Mouse (Mus musculus) lung, adult 2 months (tissue): ENCODE measurements around the gene Icam2. TPM values are rescaled to one million over a fixed set of nuclear protein-coding genes. Genes with fewer than 3 reads are reported as not detected.
A peak's percentile ranks its signal among the peaks of the same experiment; 100 is the strongest.

Source experiments
- DNase-seq: peaks from one replicate; pipeline ENCODE4 v3.0.0; 2022
- H3K4me1 ChIP-seq: fragments of 200-500 bp; 2 replicates; pipeline ENCODE4 v1.6.1; 2011; ENCODE audit warnings: low read length; ENCODE audit not compliant: control insufficient read depth, insufficient read depth
- H3K4me3 ChIP-seq: fragments of 200-500 bp; replicated peaks from 2 replicates; pipeline ENCODE3; 2011; ENCODE audit warnings: low read depth, mild to moderate bottlenecking, control low read depth, low read length; ENCODE audit errors: extremely low read depth
- CTCF ChIP-seq: fragments of 200-500 bp; IDR thresholded peaks from 2 replicates; pipeline ENCODE4 v1.5.1; 2011; ENCODE audit warnings: mild to moderate bottlenecking, low read length, control low read depth; ENCODE audit not compliant: insufficient read depth
- POLR2A ChIP-seq: fragments of 200-500 bp; IDR thresholded peaks from 2 replicates; pipeline ENCODE4 v1.6.1; 2011; ENCODE audit warnings: low read depth, mild to moderate bottlenecking, control low read depth, low read length, borderline replicate concordance; ENCODE audit errors: extremely low read depth
- WGBS: fragments of 180-500 bp; shearing (Covaris S2); methylation state at CpG from one replicate; pipeline ENCODE4 v1.1.7; 2018; 5-methylcytosine and 5-hydroxymethylcytosine counted together
- polyA plus RNA-seq: library from polyadenylated mRNA; depleted of rRNA; stranded (reverse); fragments of >200 nt; gene quantifications from 2 replicates; pipeline ENCODE4 v1.2.3, GENCODE M21; 2012

Gene Icam2
- polyA plus RNA-seq, 1 experiment, result 318 TPM

DNA sequence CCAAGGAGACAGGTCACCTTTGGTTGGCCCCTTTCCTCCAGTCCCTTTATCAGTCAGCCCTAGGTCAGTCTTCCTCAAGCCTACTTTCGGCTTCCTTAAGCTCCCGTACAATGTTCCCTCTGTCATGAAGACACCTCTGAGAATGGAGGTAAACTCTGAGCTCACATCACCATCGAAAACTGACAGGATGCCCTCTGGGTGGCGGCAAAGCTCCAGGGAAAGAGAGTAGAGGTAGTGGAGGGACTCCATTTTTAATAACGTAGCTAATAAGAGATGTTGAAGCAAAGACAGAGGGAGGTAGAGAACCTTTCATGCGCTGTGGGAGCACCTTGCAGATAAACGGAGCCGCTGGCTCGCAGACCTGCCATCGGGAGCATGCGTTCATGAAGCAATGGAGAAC is 6.9 kb downstream of the Icam2 start:
- peaks cover 6% of the 10 kb centered on the region for H3K4me1 ChIP-seq
- DNase-seq, result no peak
- 49% methylated on average over 11 of the region's 11 CpGs for WGBS
- TF ChIP-seq POLR2A (no peak), CTCF (peak; percentile 43; the same call in 1 of the 2 replicates)
- peak overlapping the region; percentile 77 for H3K4me3 ChIP-seq

DNA sequence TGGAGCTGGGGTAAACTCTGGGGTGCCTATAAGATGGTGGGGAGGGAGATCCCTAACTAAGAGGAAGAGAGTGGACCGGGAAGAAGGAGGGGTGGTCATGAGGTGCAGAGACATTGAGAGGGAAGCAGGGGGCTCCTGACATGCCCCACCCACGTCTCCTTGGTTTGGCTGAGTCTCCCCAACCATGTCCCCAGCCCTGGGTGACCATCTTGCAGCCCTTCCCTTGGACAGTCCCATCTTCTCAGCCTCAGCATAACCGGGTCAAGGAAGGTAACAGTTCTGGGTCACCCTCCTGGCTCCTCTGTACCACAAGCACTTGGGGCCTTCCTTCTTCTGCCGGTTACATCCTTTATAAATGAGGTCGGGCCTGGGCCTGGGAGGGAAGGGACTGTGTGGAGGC is 12.9 kb downstream of the Icam2 start:
- no peak overlapping the region for H3K4me3 ChIP-seq
- H3K4me1 ChIP-seq, result peaks cover 8% of the 10 kb centered on the region; the same call in 1 of the 2 replicates
- no peak for TF ChIP-seq POLR2A
- no peak for TF ChIP-seq CTCF
- DNase-seq, result no peak
- WGBS, result 58% methylated on average over 5 of the region's 5 CpGs

DNA sequence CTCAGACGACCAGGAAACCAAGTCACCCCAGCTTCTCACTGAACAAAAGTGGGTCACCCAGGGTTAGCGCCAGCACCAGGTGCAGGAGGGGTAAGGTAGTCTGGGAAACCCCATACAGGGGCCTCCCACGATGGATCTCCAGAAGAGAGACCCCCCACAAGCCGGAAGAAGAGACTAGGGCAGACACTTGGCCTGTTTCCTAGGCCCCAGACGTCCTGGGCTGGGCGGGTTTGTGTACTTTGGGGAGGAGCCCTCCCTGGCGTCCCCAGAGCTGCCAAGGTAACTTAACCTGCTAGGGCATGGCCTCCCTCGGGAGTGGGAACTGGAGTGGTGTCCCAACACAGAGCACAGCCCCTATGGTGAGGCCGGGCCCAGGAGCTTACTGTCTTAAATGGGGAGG is 13.3 kb downstream of the Icam2 start:
- no peak for DNase-seq
- 37% methylated on average over 9 of the region's 9 CpGs for WGBS
- TF ChIP-seq POLR2A (no peak), CTCF (no peak)
- Histone ChIP-seq H3K4me1 (peaks cover 8% of the 10 kb centered on the region; the same call in 1 of the 2 replicates), H3K4me3 (no peak overlapping the region)

DNA sequence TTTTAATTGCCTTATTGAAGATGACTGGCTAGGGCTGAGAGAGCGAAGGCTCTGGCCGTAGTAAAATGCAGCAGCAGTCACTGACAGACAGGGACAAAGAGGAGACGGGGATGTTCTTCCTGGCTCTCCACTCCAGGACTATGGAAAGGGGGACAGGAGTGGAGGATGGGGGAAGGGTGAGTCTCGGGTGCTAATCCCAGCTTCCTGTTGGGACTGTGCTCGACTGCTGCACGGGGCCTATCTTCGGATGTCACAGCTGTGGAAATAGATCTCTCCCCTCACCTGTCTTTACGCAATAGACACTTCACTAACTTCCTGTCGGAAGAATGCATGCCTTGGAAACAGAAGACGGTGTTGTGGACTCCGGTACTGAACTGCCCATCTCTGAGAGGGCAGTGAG is 13.9 kb downstream of the Icam2 start:
- no peak overlapping the region for H3K4me3 ChIP-seq
- peaks cover 8% of the 10 kb centered on the region; the same call in 1 of the 2 replicates for H3K4me1 ChIP-seq
- TF ChIP-seq CTCF, result no peak
- TF ChIP-seq POLR2A, result no peak
- no peak for DNase-seq
- WGBS, result 38% methylated on average over 11 of the region's 11 CpGs

DNA sequence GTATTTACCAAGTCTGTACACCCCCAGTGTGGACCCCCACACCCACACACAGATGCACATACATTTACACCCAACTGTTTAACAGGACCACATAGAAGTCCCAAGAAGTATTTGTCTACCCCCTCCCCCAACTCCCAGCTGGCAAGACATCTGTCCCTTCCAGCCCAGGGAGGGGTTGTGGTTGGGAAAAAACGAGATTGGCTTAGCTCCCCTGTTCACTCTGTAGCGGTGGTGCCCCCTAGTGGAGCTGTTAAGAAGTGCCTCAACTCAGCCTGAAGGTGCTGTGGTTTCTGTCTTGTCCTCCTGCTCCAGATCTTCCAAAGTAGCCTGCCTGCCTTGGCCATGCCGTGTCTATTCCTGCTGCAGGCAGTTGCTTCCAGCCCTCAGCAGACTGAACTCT is 21.6 kb downstream of the Icam2 start:
- 3% methylated on average over 3 of the region's 3 CpGs for WGBS
- DNase-seq, result peak; percentile 76
- peaks cover 6% of the 10 kb centered on the region; the same call in 1 of the 2 replicates for H3K4me1 ChIP-seq
- no peak for TF ChIP-seq POLR2A
- peak; percentile 93 for TF ChIP-seq CTCF
- H3K4me3 ChIP-seq, result no peak overlapping the region

DNA sequence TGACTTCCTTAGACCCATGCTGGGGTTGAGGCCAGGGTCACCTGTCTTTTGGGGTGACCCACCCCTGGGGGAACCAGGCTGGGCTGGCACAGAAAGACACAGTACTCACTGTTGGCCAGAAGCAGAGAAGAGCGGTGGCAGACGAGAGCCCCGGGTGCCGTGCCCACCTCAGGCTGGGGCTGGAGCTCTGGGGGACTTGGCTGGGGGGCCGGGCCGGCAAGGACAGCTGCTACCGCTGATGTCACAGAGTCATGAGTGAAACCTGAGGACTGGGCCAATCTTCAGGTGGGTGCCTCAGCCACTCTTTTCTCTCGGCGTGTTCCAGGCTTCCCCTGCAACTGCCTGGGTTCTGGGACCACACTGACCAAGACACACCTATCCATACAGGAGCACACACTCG is 22.5 kb downstream of the Icam2 start, which contains the start of gene Prr29:
Gene Prr29 (plus strand): TSS at position 107 of the 400 bp plus-strand sequence.
- Histone ChIP-seq H3K4me3 (no peak within 1 kb of the TSS), H3K4me1 (peaks cover 6% of the 10 kb centered on the region; the same call in 1 of the 2 replicates)
- 55% methylated on average over 10 of the region's 10 CpGs for WGBS
- no peak for DNase-seq
- TF ChIP-seq POLR2A (no peak), CTCF (no peak)

DNA sequence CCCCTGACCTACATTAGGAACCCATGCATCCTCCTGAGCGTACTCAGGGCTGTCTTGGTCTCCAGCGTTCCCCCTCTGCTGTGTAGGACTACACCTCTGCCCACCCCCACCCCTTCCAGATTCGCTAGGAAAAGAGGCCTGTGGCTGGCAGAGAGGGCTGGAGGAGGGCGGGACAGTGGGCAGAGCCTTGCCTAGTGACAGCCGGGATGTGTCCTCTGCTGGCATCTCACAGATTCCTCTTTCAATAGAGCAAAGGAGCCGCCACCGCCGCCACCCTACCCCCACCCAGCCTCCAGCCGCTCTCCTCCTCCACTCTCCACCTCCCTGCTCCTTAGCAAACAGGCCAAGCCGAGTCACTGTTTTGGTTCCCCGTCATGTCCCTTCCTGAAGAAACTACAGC is 23.2 kb downstream of the Icam2 start:
- no peak overlapping the region for H3K4me3 ChIP-seq
- no peak for DNase-seq
- 12% methylated on average over 11 of the region's 11 CpGs for WGBS
- no peak for TF ChIP-seq CTCF
- H3K4me1 ChIP-seq, result peaks cover 6% of the 10 kb centered on the region; the same call in 1 of the 2 replicates

DNA sequence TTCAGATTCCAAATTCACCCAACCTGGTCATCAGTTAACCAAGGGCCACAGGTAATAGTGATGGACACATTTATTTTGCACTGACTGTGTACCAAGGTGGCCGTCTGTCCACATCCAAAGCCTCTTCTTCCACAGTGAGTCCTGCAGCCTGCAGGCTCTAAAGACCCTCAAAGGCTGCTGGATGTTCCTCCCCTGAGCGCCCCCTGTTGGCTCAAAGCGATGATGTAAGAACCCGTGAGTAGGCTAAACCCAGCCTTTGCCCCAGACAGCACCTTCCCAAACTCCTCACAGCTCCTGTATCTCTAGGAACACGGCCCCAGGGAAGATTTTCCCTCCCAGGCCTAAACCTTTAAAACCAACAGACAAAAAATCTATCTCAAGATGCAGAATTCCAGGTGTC is 28.5 kb downstream of the Icam2 start:
- DNase-seq, result no peak
- peaks cover 2% of the 10 kb centered on the region; the same call in 1 of the 2 replicates for H3K4me1 ChIP-seq
- TF ChIP-seq CTCF (peak; percentile 59), POLR2A (no peak)
- WGBS, result 34% methylated on average over 5 of the region's 5 CpGs
- no peak overlapping the region for H3K4me3 ChIP-seq

DNA sequence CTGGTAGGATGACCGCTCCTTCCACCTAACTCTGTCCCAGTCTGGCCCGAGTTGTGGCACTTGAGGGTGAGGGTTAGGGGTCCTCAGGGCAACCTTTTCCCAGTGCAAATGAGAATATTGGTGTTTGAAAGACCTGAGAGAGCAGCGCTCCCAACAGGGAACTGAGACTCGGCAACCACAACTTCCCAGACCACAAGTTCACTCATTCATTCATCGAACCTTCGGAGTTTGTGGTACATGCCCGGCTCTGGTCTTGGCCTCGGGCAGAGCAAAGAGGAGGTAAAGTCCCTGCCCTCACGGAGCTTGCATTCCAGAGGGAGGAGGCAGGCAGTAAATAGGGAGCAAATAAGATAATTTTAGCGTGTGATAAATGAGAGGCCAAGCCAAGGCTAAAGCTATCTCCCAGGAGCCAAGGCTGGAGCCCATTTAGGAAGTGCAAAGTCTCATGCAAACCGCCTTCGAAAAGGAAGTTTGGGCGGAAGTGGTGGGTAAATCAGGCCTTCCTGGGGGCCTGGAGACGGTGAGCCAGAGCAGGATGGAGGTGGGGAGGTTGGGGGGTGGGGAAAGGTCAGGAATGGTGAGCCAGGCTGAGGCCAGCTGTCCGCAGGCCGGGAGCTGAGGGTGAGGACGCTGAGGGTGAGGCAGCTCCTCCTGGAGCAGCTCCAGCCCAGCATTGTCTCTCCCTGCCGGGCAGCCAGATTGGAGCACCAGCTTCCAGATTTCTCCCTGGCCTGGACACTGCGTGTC is 32.3 kb downstream of the Icam2 start:
- no peak overlapping the region for H3K4me3 ChIP-seq
- no peak for TF ChIP-seq CTCF
- no peak for TF ChIP-seq POLR2A
- WGBS, result 39% methylated on average over 19 of the region's 19 CpGs
- peaks cover 2% of the 10 kb centered on the region; the same call in 1 of the 2 replicates for H3K4me1 ChIP-seq
- DNase-seq, result no peak

DNA sequence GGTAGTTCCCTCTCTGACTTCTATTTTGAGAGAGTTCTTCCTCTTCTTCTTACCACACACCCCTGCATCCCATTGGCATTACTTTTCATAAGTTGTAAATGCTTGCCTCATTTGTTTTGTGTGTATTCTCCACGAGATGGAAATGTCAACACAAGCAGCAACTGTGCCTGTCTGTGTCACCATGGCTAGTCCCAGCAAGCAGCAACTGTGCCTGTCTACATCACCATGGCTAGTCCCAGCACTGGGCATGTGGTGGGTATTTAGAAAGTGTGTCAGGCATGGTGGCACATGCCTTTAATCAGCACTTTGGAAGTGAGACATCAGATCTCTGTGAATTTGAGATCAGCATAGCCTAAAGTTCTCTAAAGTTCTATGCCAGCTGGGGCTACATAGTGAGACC is 33.7 kb downstream of the Icam2 start:
- no peak for DNase-seq
- Histone ChIP-seq H3K4me1 (peaks cover 2% of the 10 kb centered on the region; the same call in 1 of the 2 replicates), H3K4me3 (no peak overlapping the region)
- WGBS, result 21% methylated on average over 1 of the region's 1 CpGs
- no peak for TF ChIP-seq POLR2A
- TF ChIP-seq CTCF, result no peak
